Mouse (Mus musculus) pancreas, adult 10 weeks (tissue): Measurements from ENCODE around the gene Pde3b. TPM values are rescaled to one million over a fixed set of nuclear protein-coding genes. Genes with fewer than 3 reads are reported as not detected.

Experiments
- polyA plus RNA-seq: library from polyadenylated mRNA; stranded (reverse); fragments of 350-450 nt; fragmentation: Illumina TruSeq; extraction: RNeasy Lipid Tissue Mini Kit (QIAGEN cat#74804); gene quantifications from one replicate; pipeline ENCODE4 v1.2.3, GENCODE M21; 2015; ENCODE audit warnings: low read depth, low replicate concordance; ENCODE audit not compliant: insufficient read depth

Gene Pde3b
- 2.9 TPM for polyA plus RNA-seq

DNA sequence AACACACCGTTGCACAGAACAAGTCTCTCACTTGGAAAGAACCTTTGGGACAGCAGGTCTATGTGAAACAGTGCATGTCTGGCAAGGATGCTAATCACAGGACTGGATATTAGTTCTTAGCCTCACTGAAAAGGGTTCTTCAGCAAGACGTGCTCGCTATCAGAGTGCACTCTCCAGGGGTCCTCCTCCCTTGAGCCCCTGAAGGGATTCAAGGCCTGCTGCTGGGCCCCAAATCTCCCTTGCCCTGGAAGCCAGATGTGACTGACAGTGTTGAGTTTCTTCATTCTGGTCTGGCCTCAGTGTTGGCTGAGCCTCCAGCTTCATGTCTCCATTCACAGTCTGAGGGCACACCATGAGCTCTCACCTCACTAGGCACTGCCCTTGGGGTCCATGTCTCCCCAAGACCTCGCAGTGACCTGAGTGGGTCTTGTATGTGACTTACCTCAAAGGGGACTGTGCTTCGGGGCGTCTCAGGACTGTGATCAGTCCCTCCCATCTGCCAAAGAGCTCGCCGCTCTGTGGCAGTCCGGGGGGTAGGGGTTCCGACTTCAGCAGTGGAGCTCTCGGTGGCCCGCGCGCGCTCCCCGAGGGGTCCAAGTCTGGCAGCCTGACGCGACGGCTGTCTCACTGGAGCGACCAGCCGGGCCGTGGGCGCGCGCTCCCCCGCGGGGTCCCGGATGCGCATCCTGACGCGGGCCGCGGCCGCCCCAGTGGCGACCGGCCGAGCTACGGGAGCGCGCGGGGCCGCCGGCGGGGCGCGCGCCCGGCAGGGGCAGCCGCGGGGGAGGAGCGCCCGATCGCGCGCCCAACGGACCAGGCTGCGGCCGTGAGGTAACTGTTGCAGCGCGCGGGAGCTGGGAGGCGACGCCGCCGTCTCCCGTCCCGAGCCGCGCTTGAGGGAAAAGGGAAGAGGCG, at the start of gene Pde3b:
Gene Pde3b (plus strand): TSS at position 861 of the 915 bp plus-strand sequence.

GRCm38 (mm10) chr7:114562531-114563241, 147.6 kb downstream of the Pde3b start, which contains the start of gene Cyp2r1:
Gene Cyp2r1 (minus strand): TSS chr7:114562972.

Other genes starting within 250 kb of the Pde3b start
- 29.5 TPM for gene Copb1, start 160.6 kb upstream of the Pde3b start, polyA plus RNA-seq
- 18.4 TPM for gene Psma1, start 139.2 kb upstream of the Pde3b start, polyA plus RNA-seq
- not detected for gene Cyp2r1, start 147.7 kb downstream of the Pde3b start, polyA plus RNA-seq
- not detected for gene Calca, start 221.1 kb downstream of the Pde3b start, polyA plus RNA-seq